Mouse (Mus musculus): ENCODE data around the gene Wdr25. TPM values are rescaled to one million over a fixed set of nuclear protein-coding genes. Genes with fewer than 3 reads are reported as not detected.

Gene Wdr25
- polyA plus RNA-seq, 1 experiment from 2014 or later, result 6.8 TPM

DNA sequence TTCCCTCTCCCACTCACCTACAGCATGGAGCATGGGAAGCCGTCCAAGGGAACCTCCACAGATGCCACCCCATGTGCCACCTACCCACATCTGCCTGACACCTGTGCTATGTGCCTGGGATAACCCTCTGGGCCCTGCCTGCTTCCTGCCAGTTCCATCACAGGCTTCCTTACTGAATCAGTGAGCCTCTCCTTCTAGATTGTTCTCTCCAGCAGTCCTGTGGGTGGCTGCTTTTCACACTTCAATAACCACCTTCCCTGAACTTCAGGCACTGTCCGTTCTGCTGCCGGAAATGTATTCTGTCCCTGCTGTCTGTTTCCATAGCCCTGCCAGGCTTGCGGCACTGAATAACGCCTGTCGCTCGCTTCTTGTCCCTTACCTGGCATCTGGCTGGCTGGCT is 152.2 kb downstream of the Wdr25 start:
- Histone ChIP-seq H3K9me3 (ENCODE audit: control insufficient read depth, low read depth, low read length) (no peaks in the 10 kb centered on the region), H3K27me3 (ENCODE audit: control insufficient read depth, insufficient read depth, low read length) (no peaks in the 10 kb centered on the region), H3K9ac (replicated peaks; ENCODE audit: low read depth, low read length) (no peak overlapping the region), H3K4me1 (ENCODE audit: control insufficient read depth, insufficient read depth, low read length) (no peaks in the 10 kb centered on the region), H3K27ac (ENCODE audit: low read length) (no peak overlapping the region), H3K4me3 (ENCODE audit: low read depth, low read length) (no peak overlapping the region), H3K4me2 (replicated peaks; ENCODE audit: low read depth, low read length) (no peak overlapping the region), H3K36me3 (ENCODE audit: control insufficient read depth, insufficient read depth, low read length) (no peaks in the 10 kb centered on the region)
- 82% methylated on average over 7 of the region's 7 CpGs for WGBS
- no peak for ATAC-seq (ENCODE audit: insufficient number of reproducible peaks, insufficient read depth, low FRiP score, low read depth)

DNA sequence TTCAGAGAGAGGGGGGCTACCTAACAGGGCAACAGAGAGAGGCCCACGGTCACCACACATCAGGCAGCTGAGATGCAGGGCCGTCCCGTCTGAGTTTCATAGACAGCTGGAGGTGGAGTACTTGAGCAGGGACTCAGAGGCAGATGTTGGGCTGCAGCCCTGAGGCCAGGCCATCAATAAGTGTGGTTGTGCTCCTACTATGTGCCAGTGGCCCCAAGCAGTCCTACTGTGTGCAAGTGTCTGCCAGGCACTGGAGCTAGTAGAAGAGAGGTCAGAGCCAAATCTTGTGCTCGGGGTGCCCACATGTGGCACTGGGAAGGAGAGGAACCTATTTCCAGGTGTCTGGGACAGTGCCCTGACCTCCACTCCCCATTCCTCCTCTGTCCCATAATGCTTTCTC is 156.5 kb downstream of the Wdr25 start:
- H3K27ac ChIP-seq (ENCODE audit: low read length), result no peak overlapping the region
- 86% methylated on average over 4 of the region's 4 CpGs for WGBS
- H3K4me2 ChIP-seq (replicated peaks; ENCODE audit: low read depth, low read length), result no peak overlapping the region
- ATAC-seq (ENCODE audit: insufficient number of reproducible peaks, insufficient read depth, low FRiP score, low read depth), result no peak
- peaks cover 8% of the 10 kb centered on the region; the same call in 1 of the 2 replicates for H3K4me1 ChIP-seq (ENCODE audit: control insufficient read depth, insufficient read depth, low read length)
- no peak overlapping the region for H3K4me3 ChIP-seq (ENCODE audit: low read depth, low read length)
- peaks cover 36% of the 10 kb centered on the region for H3K27me3 ChIP-seq (ENCODE audit: control insufficient read depth, insufficient read depth, low read length)
- no peaks in the 10 kb centered on the region for H3K36me3 ChIP-seq (ENCODE audit: control insufficient read depth, insufficient read depth, low read length)
- no peaks in the 10 kb centered on the region for H3K9me3 ChIP-seq (ENCODE audit: control insufficient read depth, low read depth, low read length)
- H3K9ac ChIP-seq (replicated peaks; ENCODE audit: low read depth, low read length), result no peak overlapping the region

DNA sequence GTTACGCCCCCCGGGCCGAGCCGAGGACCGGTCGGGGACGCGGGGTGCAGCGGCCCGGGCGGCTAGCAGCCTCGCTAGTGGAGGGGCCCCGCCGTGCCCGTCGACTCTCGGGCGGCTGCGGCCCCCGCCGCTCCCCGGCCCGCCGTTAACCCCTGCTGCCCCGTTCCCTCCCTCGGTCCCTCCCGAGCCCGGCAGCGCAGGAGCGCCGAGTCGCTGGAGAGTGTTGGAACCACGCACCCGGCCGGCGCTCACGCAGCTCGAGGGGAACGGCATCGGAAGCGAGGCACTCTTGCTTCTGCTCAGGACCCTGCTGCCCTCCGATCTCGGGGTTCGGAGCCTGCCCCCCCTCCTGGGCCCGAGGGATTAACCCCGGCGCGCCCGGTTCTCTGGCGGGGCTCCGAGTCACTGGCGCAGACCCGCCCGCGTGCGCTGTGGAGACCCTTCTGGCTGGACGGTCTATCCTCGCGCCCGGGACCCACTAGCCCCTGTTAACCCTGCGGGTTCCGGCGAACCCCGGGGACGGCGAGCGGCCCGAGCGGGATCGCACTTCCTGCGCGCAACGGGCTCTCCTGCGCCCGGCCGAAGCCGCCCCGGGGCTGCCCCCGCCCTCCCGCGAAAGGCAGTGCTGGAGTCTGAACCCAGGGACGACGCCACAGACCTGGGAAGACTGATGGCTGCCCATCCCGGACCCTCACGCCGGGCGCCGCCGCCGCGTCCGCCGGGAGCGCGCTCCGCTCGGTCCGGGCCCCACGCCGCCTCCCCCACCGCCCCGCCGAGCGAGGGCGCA is 159.8 kb downstream of the Wdr25 start:
- Histone ChIP-seq H3K9me3 (ENCODE audit: control insufficient read depth, low read depth, low read length) (no peaks in the 10 kb centered on the region), H3K9ac (replicated peaks; ENCODE audit: low read depth, low read length) (peak overlapping the region; percentile 33), H3K27ac (ENCODE audit: low read length) (no peak overlapping the region), H3K36me3 (ENCODE audit: control insufficient read depth, insufficient read depth, low read length) (no peaks in the 10 kb centered on the region), H3K27me3 (ENCODE audit: control insufficient read depth, insufficient read depth, low read length) (peaks cover 42% of the 10 kb centered on the region), H3K4me1 (ENCODE audit: control insufficient read depth, insufficient read depth, low read length) (peaks cover 8% of the 10 kb centered on the region; the same call in 1 of the 2 replicates), H3K4me3 (ENCODE audit: low read depth, low read length) (peak overlapping the region; percentile 58), H3K4me2 (replicated peaks; ENCODE audit: low read depth, low read length) (peak overlapping the region; percentile 98)
- under 1% methylated on average over 100 of the region's 105 CpGs for WGBS
- ATAC-seq (ENCODE audit: insufficient number of reproducible peaks, insufficient read depth, low FRiP score, low read depth), result peak; percentile 33; the same call in 1 of the 2 replicates

DNA sequence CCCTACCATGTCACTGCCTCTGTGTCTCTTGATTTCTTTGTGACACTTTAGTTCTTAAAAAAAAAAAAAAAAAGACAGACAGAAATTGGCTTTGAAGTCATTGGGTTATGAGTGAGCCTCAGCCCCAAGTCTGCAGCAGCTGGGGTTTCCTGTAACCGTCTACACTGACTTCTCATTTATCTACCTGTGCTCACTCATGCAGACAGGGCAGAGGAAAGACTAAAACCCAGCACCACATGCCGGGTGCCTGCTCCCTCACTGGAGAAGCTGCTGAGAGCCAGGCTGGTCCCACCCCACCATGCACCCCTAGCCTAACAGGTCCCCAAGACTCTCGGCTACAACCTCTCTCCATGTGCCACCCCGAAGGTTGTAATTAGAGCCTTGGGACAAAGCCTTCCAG is 164.3 kb downstream of the Wdr25 start:
- Histone ChIP-seq H3K27ac (ENCODE audit: low read length) (no peak overlapping the region), H3K9me3 (ENCODE audit: control insufficient read depth, low read depth, low read length) (no peaks in the 10 kb centered on the region), H3K27me3 (ENCODE audit: control insufficient read depth, insufficient read depth, low read length) (peaks cover 27% of the 10 kb centered on the region), H3K36me3 (ENCODE audit: control insufficient read depth, insufficient read depth, low read length) (no peaks in the 10 kb centered on the region), H3K4me3 (ENCODE audit: low read depth, low read length) (no peak overlapping the region), H3K9ac (replicated peaks; ENCODE audit: low read depth, low read length) (no peak overlapping the region), H3K4me1 (ENCODE audit: control insufficient read depth, insufficient read depth, low read length) (peaks cover 5% of the 10 kb centered on the region; the same call in 1 of the 2 replicates), H3K4me2 (replicated peaks; ENCODE audit: low read depth, low read length) (no peak overlapping the region)
- WGBS, result 56% methylated on average over 4 of the region's 4 CpGs
- ATAC-seq (ENCODE audit: insufficient number of reproducible peaks, insufficient read depth, low FRiP score, low read depth), result no peak

DNA sequence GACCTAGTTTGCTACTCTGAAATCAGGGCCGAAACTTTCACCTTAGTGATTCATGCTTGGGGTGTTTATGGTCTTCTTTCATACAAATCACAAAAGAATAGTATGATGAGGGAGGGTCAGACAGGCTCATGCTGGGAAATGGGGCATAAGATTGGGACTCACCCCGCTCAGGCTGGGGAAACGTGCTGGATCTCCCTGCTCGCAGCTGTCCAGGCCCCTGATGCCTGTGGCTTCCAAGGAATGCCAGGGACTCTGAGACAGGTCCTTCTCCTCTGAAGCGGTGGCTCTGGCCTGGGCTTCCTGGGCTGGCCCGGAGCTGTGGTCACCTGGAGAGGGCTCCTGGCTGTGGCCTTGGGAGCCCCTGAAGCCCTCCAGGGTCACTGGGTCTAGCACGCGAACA is 165.2 kb downstream of the Wdr25 start:
- ATAC-seq (ENCODE audit: insufficient number of reproducible peaks, insufficient read depth, low FRiP score, low read depth), result no peak
- Histone ChIP-seq H3K36me3 (ENCODE audit: control insufficient read depth, insufficient read depth, low read length) (no peaks in the 10 kb centered on the region), H3K4me3 (ENCODE audit: low read depth, low read length) (no peak overlapping the region), H3K9me3 (ENCODE audit: control insufficient read depth, low read depth, low read length) (no peaks in the 10 kb centered on the region), H3K27ac (ENCODE audit: low read length) (no peak overlapping the region), H3K27me3 (ENCODE audit: control insufficient read depth, insufficient read depth, low read length) (peaks cover 20% of the 10 kb centered on the region), H3K4me2 (replicated peaks; ENCODE audit: low read depth, low read length) (no peak overlapping the region), H3K9ac (replicated peaks; ENCODE audit: low read depth, low read length) (no peak overlapping the region), H3K4me1 (ENCODE audit: control insufficient read depth, insufficient read depth, low read length) (no peaks in the 10 kb centered on the region; the same call in 1 of the 2 replicates)
- WGBS, result 83% methylated on average over 8 of the region's 8 CpGs

DNA sequence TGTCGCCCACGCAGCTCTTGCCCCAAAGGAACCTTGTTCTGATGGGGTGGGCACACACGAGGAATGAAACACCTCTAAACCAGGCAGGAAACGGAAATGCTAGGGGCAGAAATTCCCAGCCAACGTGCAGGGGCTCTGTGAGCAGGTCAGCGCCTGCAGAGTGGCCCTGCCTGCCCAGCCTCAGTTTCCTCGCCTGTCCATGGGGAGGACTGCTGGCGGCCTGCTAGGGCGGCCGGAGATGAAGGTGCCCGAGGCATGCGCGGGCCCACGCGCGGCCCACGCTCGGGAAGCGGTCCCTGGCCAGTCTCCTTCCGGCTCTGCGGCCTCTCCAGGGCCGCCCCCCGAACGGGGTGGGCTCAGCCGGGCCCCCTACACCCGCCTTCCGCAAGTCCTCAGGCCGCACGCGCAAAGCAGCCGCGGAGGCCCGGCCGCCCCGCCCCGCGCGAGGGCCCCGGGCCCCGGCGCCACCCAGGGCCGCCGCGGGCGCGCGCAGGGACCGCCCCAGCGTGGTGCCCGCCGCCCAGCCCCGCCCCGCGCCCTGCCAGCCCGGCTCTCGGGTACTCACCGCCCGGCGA is 174.2 kb downstream of the Wdr25 start:
- WGBS, result 3% methylated on average over 34 of the region's 59 CpGs
- peak overlapping the region; percentile 88 for H3K4me2 ChIP-seq (replicated peaks; ENCODE audit: low read depth, low read length)
- peak overlapping the region; percentile 61; the same call in 1 of the 2 replicates for H3K27ac ChIP-seq (ENCODE audit: low read length)
- H3K4me1 ChIP-seq (ENCODE audit: control insufficient read depth, insufficient read depth, low read length), result peaks cover 10% of the 10 kb centered on the region; the same call in 1 of the 2 replicates
- ATAC-seq (ENCODE audit: insufficient number of reproducible peaks, insufficient read depth, low FRiP score, low read depth), result peak; percentile 88
- no peaks in the 10 kb centered on the region for H3K36me3 ChIP-seq (ENCODE audit: control insufficient read depth, insufficient read depth, low read length)
- peak overlapping the region; percentile 49 for H3K4me3 ChIP-seq (ENCODE audit: low read depth, low read length)
- no peaks in the 10 kb centered on the region for H3K27me3 ChIP-seq (ENCODE audit: control insufficient read depth, insufficient read depth, low read length)
- peak overlapping the region; percentile 65 for H3K9ac ChIP-seq (replicated peaks; ENCODE audit: low read depth, low read length)
- no peaks in the 10 kb centered on the region for H3K9me3 ChIP-seq (ENCODE audit: control insufficient read depth, low read depth, low read length)

DNA sequence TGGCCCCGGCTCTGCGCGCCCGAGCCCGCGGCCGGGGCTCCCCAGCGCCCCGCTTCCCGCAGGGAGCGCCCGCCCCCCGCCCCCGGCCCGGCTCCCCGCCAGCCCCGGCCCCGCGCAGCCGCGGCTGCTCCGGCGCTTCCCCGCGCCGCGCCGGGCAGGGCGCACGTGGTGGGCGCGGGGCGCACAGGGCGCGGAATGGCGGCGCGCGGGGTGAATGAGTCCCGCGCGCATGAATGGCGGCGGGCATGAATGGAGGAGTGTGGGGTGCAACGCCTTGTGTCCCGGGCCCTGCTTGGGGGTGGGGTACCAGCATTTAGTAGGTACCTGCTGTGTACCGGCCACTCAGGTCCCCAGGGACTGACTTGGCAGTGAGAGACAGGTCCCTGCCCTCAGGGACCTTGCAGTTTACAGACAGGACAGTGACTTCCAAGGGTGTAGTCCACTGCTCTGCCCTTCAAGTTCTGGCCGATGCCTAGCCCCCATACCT is 174.8 kb downstream of the Wdr25 start, which contains the start of gene Begain:
Gene Begain, minus strand, starts transcription at position 51 of the 487 bp plus-strand sequence.
- Histone ChIP-seq H3K27ac (ENCODE audit: low read length) (peak within 1 kb of the TSS; percentile 61; the same call in 1 of the 2 replicates), H3K9ac (replicated peaks; ENCODE audit: low read depth, low read length) (peak within 1 kb of the TSS; percentile 65)
- WGBS, result 3% methylated on average over 29 of the region's 48 CpGs

DNA sequence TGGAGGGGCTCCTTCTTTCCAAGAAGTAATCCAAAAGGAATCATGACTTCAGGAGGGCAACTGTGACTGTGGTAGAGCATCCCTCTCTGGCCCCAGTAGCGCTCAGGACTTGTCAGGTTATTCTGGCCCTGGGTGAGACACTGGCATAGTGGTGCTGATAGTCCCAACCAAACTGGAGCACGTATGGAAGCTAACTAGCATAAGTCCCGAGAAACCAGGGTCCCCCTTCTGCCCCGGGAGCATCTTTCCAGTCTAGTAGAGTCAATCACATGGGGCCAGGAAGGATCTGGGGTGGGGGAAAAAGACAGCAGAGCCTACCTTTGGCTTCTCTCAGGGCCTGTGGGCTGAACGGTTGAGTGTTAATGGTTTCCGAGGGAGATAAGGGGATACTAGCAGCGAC is 175.3 kb downstream of the Wdr25 start:
- Histone ChIP-seq H3K4me1 (ENCODE audit: control insufficient read depth, insufficient read depth, low read length) (peaks cover 10% of the 10 kb centered on the region; the same call in 1 of the 2 replicates), H3K36me3 (ENCODE audit: control insufficient read depth, insufficient read depth, low read length) (no peaks in the 10 kb centered on the region), H3K27ac (ENCODE audit: low read length) (no peak overlapping the region), H3K4me3 (ENCODE audit: low read depth, low read length) (peak overlapping the region; percentile 49; the same call in 1 of the 2 replicates), H3K4me2 (replicated peaks; ENCODE audit: low read depth, low read length) (peak overlapping the region; percentile 88), H3K27me3 (ENCODE audit: control insufficient read depth, insufficient read depth, low read length) (no peaks in the 10 kb centered on the region), H3K9me3 (ENCODE audit: control insufficient read depth, low read depth, low read length) (no peaks in the 10 kb centered on the region), H3K9ac (replicated peaks; ENCODE audit: low read depth, low read length) (peak overlapping the region; percentile 65; the same call in 1 of the 2 replicates)
- no peak for ATAC-seq (ENCODE audit: insufficient number of reproducible peaks, insufficient read depth, low FRiP score, low read depth)
- 51% methylated on average over 7 of the region's 7 CpGs for WGBS

More for the DNA sequence above, 174.8 kb downstream of the Wdr25 start, which contains the start of gene Begain:
- H3K4me2 ChIP-seq (replicated peaks; ENCODE audit: low read depth, low read length), result peak within 1 kb of the TSS; percentile 88
- H3K36me3 ChIP-seq (ENCODE audit: control insufficient read depth, insufficient read depth, low read length), result no peaks in the 10 kb centered on the region
- H3K4me3 ChIP-seq (ENCODE audit: low read depth, low read length), result peak within 1 kb of the TSS; percentile 49
- H3K9me3 ChIP-seq (ENCODE audit: control insufficient read depth, low read depth, low read length), result no peaks in the 10 kb centered on the region
- peak; percentile 23 for ATAC-seq (ENCODE audit: insufficient number of reproducible peaks, insufficient read depth, low FRiP score, low read depth)
- H3K4me1 ChIP-seq (ENCODE audit: control insufficient read depth, insufficient read depth, low read length), result peaks cover 10% of the 10 kb centered on the region; the same call in 1 of the 2 replicates
- no peaks in the 10 kb centered on the region for H3K27me3 ChIP-seq (ENCODE audit: control insufficient read depth, insufficient read depth, low read length)
